Mouse (Mus musculus) heart, embryonic 13.5 days (tissue): ENCODE data around the gene Phyhd1. TPM values are rescaled to one million over a fixed set of nuclear protein-coding genes. Genes with fewer than 3 reads are reported as not detected.

Experiments
- ATAC-seq: fragments of 200-750 bp; cut with Nextera tagmentation; 2 replicates; pipeline ENCODE4 v1.8.0; 2017; ENCODE audit warnings: moderate TSS enrichment; ENCODE audit not compliant: insufficient number of reproducible peaks, low FRiP score, low TSS enrichment; ENCODE audit errors: extremely low read depth
- H3K27ac ChIP-seq: fragments of 300-500 bp; sonication (generic); replicated peaks from 2 replicates; pipeline ENCODE4 v1.5.1; 2015; ENCODE audit warnings: moderate library complexity, mild to moderate bottlenecking, inconsistent platforms
- H3K27me3 ChIP-seq: fragments of 300-500 bp; sonication (generic); replicated peaks from 2 replicates; pipeline ENCODE4 v1.6.1; 2015; ENCODE audit warnings: mild to moderate bottlenecking, inconsistent platforms
- H3K36me3 ChIP-seq: fragments of 300-500 bp; sonication (generic); 2 replicates; pipeline ENCODE4 v1.6.1; 2015; ENCODE audit warnings: mild to moderate bottlenecking, inconsistent platforms
- H3K4me1 ChIP-seq: fragments of 300-500 bp; sonication (generic); 2 replicates; pipeline ENCODE4 v1.6.1; 2015; ENCODE audit warnings: inconsistent platforms
- H3K4me2 ChIP-seq: fragments of 300-500 bp; sonication (generic); 2 replicates; pipeline ENCODE4 v1.6.1; 2015; ENCODE audit warnings: inconsistent platforms, mild to moderate bottlenecking, moderate library complexity
- H3K4me3 ChIP-seq: fragments of 300-500 bp; sonication (generic); 2 replicates; pipeline ENCODE4 v1.5.1; 2015; ENCODE audit warnings: moderate library complexity, mild to moderate bottlenecking, inconsistent platforms
- H3K9ac ChIP-seq: fragments of 300-500 bp; sonication (generic); 2 replicates; pipeline ENCODE4 v1.6.1; 2015; ENCODE audit warnings: inconsistent platforms, mild to moderate bottlenecking, moderate library complexity
- H3K9me3 ChIP-seq: fragments of 300-500 bp; sonication (generic); 2 replicates; pipeline ENCODE4 v1.6.1; 2016; ENCODE audit warnings: inconsistent platforms
- WGBS: fragments of 180-500 bp; shearing (Covaris S2); methylation state at CpG from one replicate; pipeline ENCODE4 v1.1.7; 2015; ENCODE audit warnings: mixed read lengths; 5-methylcytosine and 5-hydroxymethylcytosine counted together
- polyA plus RNA-seq: library from polyadenylated mRNA; unstranded; fragments of >200 nt; fragmentation: Nextera tagmentation; extraction: Ambion mirVana; gene quantifications from 2 replicates; pipeline ENCODE4 v1.2.1, GENCODE M21; 2015

The Phyhd1 gene
- polyA plus RNA-seq, 1 experiment from 2014 or later: 7.0 TPM

DNA sequence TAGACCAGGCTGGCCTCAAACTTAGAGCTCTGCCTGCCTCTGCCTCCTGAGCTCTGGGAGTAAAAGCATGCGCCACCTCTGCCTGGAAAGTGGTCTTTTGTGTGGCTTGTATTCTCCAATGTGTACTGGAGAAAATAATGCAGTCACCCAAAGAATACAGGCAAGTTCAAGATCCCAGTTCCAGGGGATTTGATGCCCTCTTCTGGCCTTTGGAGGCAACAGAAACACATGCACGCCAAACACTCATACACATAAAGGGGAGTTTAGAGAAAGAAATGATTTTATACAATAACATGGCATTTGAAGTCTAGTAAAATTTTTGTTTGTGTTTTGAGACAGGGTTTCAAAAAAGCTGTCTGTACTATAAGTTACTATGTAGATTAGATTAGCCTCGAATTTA lies 33.5 kb downstream of the Phyhd1 start:
- Histone ChIP-seq H3K9ac (no peak overlapping the region), H3K4me3 (no peak overlapping the region), H3K27me3 (no peaks in the 10 kb centered on the region), H3K27ac (no peak overlapping the region), H3K4me1 (peaks cover 5% of the 10 kb centered on the region), H3K36me3 (peaks cover 76% of the 10 kb centered on the region), H3K4me2 (no peak overlapping the region), H3K9me3 (no peaks in the 10 kb centered on the region)
- WGBS: 74% methylated on average over 3 of the region's 3 CpGs
- no peak for ATAC-seq

DNA sequence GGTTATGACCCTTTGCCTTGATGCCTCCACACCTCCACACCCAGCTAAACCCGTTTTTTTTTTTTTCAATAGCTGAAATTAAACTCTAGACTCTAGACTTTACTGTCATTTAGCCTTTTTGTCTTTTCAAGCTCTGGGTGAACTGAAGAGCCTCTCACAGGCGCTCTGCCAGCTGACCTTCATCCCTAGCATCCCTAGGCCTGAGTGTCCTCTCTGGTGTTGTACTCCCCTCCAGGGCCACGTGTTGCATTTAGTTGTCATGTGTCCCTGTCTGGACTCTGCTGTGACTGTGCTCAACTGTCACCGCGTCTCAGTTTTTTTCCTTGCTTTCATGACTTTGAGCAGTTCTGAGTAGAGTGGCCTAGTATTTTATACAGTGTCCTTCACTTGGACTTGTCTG lies 34.0 kb downstream of the Phyhd1 start:
- Histone ChIP-seq H3K9ac (no peak overlapping the region), H3K4me2 (no peak overlapping the region), H3K27ac (no peak overlapping the region), H3K4me3 (no peak overlapping the region), H3K27me3 (no peaks in the 10 kb centered on the region), H3K36me3 (peaks cover 80% of the 10 kb centered on the region), H3K9me3 (no peaks in the 10 kb centered on the region), H3K4me1 (peaks cover 1% of the 10 kb centered on the region)
- WGBS: 87% methylated on average over 5 of the region's 5 CpGs
- ATAC-seq: no peak

DNA sequence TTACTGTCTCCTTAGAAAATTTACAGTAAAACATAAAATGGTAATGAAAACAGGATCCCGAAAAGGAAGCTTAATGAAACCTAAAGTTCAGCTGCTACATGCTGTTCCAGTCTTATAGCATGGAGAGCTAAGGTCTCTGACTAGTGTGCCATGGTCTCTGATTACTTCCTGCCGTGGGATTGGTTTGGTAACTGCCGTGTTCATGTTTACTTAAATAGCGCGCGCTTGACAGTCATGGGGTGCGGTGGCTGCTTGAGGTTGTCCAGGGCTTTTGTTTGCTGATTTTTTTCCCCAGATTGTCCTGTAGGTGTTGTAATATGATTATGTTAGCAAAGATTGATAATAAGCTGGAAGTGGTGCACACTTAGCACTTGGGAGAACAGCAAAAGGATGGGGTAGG lies 40.1 kb downstream of the Phyhd1 start:
- Histone ChIP-seq H3K27me3 (no peaks in the 10 kb centered on the region), H3K27ac (no peak overlapping the region), H3K9ac (no peak overlapping the region), H3K36me3 (peaks cover 100% of the 10 kb centered on the region), H3K4me2 (no peak overlapping the region), H3K4me1 (no peaks in the 10 kb centered on the region), H3K9me3 (no peaks in the 10 kb centered on the region), H3K4me3 (no peak overlapping the region)
- no peak for ATAC-seq
- WGBS: 94% methylated on average over 7 of the region's 7 CpGs

DNA sequence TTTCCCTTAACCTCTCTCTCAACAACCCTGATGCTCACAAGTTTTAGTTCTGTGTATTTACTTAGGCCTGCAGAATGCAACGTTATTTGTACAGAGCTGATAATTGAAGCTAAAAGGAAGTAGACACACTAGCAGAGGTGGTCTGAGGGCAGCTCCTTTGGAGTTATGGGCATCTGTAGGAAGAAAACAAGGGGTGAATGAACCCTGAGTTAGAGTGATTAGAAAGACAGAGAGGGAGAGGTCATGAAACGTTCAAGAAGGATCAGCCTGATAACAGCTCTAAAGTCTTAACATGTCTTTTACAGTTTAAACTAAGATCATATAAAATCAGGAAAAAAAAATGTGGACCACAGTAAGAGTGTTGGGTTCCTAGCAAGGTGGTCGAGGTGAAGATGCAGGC lies 43.3 kb downstream of the Phyhd1 start:
- Histone ChIP-seq H3K4me3 (no peak overlapping the region), H3K9ac (no peak overlapping the region), H3K4me1 (no peaks in the 10 kb centered on the region), H3K27ac (no peak overlapping the region), H3K27me3 (no peaks in the 10 kb centered on the region), H3K4me2 (no peak overlapping the region), H3K36me3 (peaks cover 99% of the 10 kb centered on the region), H3K9me3 (no peaks in the 10 kb centered on the region)
- no peak for ATAC-seq
- 77% methylated on average over 3 of the region's 3 CpGs for WGBS

DNA sequence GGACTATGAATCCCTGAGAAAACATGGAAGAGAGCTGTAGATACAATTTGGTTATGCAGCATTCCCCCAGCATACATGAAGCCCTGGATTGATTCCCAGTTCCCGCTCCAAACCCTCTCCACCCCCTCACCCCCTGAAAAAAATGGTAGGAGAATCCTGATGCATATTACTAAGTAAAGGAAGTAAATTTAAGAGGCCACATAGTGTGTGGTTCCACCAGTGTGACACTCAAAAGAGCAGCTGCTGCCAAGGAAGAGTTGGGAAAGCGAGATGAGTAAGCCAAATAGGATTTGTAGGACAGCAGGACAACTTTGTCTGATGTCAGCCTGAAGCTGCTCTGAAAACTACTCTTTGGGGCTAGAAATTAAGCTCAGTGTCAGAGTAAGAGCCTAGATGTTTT lies 45.5 kb downstream of the Phyhd1 start:
- Histone ChIP-seq H3K9me3 (no peaks in the 10 kb centered on the region), H3K4me3 (no peak overlapping the region)
- 98% methylated on average over 2 of the region's 2 CpGs for WGBS

DNA sequence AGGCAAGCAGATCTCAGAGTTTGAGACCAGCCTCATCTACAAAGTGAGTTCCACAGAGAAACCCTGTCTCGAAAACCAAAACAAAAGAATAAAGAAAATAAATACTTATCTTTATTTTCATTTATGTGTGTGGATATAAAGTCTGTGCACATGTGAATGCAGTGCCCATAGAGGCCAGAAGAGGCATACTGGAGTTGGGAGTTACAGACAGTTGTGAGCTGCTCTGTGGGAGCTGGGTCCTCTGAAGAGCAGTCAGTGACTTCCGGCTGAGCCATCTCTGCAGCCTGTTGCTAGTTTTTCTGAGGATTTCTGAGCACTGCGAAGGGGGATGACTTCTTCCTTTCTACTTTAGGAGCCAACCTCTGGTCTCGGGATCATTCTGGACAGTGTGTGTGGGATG lies 50.1 kb downstream of the Phyhd1 start:
- ATAC-seq: no peak
- peaks cover 98% of the 10 kb centered on the region for H3K36me3 ChIP-seq
- H3K4me1 ChIP-seq: no peaks in the 10 kb centered on the region
- H3K9ac ChIP-seq: no peak overlapping the region
- H3K27ac ChIP-seq: no peak overlapping the region
- H3K4me2 ChIP-seq: no peak overlapping the region
- H3K9me3 ChIP-seq: no peaks in the 10 kb centered on the region
- H3K27me3 ChIP-seq: no peaks in the 10 kb centered on the region
- H3K4me3 ChIP-seq: no peak overlapping the region
- 94% methylated on average over 4 of the region's 4 CpGs for WGBS

More for the DNA sequence above, 45.5 kb downstream of the Phyhd1 start:
- Histone ChIP-seq H3K27me3 (no peaks in the 10 kb centered on the region), H3K36me3 (peaks cover 99% of the 10 kb centered on the region), H3K9ac (no peak overlapping the region), H3K27ac (no peak overlapping the region), H3K4me1 (no peaks in the 10 kb centered on the region), H3K4me2 (no peak overlapping the region)
- ATAC-seq: no peak

DNA sequence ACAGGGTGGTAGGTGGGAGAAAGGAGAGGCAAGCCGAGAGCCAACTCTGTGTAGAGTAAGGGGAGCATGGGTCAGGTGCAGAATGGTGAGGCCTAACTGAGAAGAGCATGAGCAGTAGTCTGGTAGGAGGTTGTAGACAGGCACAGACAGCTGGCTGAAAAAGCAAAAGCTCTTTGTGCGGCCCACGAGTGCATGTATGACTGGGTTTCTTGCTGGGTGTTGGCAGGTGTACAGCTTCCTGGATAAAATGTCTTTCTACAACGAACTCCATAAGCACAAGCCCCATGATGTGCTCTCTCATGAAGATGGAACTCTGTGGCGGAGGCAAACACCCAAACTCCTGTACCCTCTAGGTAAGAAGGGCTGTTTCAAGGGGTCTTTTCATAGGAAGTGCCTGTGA lies 51.0 kb downstream of the Phyhd1 start:
- Histone ChIP-seq H3K36me3 (peaks cover 99% of the 10 kb centered on the region), H3K9ac (no peak overlapping the region), H3K9me3 (no peaks in the 10 kb centered on the region), H3K4me1 (no peaks in the 10 kb centered on the region), H3K27me3 (no peaks in the 10 kb centered on the region), H3K4me2 (no peak overlapping the region), H3K27ac (no peak overlapping the region), H3K4me3 (no peak overlapping the region)
- WGBS: 91% methylated on average over 5 of the region's 5 CpGs
- ATAC-seq: no peak

DNA sequence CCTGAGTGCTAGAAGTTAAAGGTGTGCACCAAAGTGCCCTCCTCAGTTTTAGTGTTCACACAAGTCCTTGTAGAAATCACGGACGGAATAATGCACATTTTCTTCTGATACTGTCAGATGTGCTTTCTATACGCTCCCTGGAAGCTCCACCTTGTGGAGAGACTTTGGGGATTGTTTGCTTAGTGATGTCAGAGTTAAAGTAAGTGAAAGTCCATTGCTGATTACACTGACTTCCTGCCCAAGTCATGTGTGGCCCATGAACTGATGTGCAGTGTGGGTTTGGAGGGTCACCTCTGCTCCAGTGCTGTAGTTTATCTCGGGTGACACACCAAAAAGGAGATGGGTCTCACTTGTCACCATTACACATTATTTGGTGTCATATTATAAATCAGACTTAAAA lies 53.3 kb downstream of the Phyhd1 start:
- 80% methylated on average over 4 of the region's 4 CpGs for WGBS

DNA sequence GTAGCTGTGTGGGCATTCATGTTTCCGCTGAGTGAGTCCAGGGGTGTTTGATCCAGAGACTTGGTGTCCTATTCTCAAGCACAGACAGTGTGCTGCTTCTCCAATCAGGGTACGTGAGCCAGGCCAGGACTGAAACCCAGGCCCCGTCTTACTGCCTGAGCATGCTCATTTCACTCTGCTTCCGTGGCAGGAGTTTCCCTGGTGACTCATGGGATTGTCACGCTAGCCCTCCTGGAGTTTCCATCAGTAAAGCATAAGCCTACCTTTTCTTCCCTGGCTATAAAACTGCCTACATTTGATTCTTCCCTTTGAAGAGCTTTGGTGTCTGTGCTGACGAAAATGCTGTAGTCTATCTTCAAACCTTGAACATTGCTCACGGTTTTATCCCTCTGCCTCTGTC lies 57.1 kb downstream of the Phyhd1 start:
- Histone ChIP-seq H3K4me2 (no peak overlapping the region), H3K9me3 (no peaks in the 10 kb centered on the region), H3K4me3 (no peak overlapping the region), H3K27ac (no peak overlapping the region), H3K27me3 (no peaks in the 10 kb centered on the region), H3K9ac (no peak overlapping the region), H3K4me1 (no peaks in the 10 kb centered on the region), H3K36me3 (peaks cover 99% of the 10 kb centered on the region)
- WGBS: 86% methylated on average over 7 of the region's 7 CpGs
- ATAC-seq: no peak

More for the DNA sequence above, 53.3 kb downstream of the Phyhd1 start:
- Histone ChIP-seq H3K9me3 (no peaks in the 10 kb centered on the region), H3K27ac (no peak overlapping the region), H3K27me3 (no peaks in the 10 kb centered on the region), H3K9ac (no peak overlapping the region), H3K36me3 (peaks cover 99% of the 10 kb centered on the region), H3K4me1 (no peaks in the 10 kb centered on the region), H3K4me3 (no peak overlapping the region), H3K4me2 (no peak overlapping the region)
- ATAC-seq: no peak

DNA sequence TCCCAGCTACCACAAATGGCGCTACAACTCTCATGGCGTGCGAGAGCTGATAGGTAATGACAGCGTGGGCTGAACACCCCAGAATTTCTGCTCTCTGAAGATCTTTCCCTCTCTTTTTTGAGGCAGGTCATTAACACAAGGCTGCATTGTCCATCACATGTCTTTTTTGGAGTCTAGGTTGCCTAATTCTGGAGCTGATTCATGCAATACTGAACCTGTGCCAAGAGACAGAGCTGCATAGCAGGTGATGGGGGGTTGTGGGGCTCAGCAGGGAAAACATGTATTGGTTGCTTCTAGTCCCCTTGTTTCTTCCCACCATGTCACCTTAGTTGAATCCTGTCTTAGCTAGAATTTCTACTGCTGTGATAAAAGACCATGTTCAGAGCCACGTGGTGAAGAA lies 59.3 kb downstream of the Phyhd1 start:
- no peak for ATAC-seq
- Histone ChIP-seq H3K4me3 (no peak overlapping the region), H3K9ac (no peak overlapping the region), H3K27me3 (no peaks in the 10 kb centered on the region), H3K4me2 (no peak overlapping the region), H3K9me3 (no peaks in the 10 kb centered on the region), H3K4me1 (no peaks in the 10 kb centered on the region), H3K27ac (no peak overlapping the region), H3K36me3 (peaks cover 98% of the 10 kb centered on the region)
- 87% methylated on average over 5 of the region's 5 CpGs for WGBS

DNA sequence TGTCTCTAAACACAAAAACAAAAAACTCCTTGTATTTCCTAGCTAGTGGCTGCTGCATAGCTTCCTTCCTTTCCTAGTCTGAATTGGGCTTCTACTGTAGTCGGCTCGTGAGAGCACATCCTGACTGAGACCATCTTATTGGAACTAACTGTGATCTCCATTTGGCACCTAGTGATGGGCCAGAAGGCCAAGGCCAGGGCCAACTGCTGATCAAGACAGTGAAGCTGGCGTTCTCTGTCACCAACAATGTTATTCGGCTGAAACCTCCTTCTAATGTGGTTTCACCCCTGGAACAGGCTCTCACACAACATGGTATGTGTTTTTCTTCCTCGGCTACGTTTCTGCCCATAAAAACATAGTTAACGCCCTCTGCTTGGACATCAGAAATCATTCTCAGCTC lies 61.3 kb downstream of the Phyhd1 start:
- no peaks in the 10 kb centered on the region for H3K27me3 ChIP-seq
- H3K4me3 ChIP-seq: no peak overlapping the region
- ATAC-seq: no peak
- no peaks in the 10 kb centered on the region for H3K4me1 ChIP-seq
- no peak overlapping the region for H3K4me2 ChIP-seq
- no peaks in the 10 kb centered on the region for H3K9me3 ChIP-seq
- peaks cover 98% of the 10 kb centered on the region for H3K36me3 ChIP-seq
- no peak overlapping the region for H3K9ac ChIP-seq
- WGBS: 84% methylated on average over 7 of the region's 7 CpGs
- no peak overlapping the region for H3K27ac ChIP-seq

DNA sequence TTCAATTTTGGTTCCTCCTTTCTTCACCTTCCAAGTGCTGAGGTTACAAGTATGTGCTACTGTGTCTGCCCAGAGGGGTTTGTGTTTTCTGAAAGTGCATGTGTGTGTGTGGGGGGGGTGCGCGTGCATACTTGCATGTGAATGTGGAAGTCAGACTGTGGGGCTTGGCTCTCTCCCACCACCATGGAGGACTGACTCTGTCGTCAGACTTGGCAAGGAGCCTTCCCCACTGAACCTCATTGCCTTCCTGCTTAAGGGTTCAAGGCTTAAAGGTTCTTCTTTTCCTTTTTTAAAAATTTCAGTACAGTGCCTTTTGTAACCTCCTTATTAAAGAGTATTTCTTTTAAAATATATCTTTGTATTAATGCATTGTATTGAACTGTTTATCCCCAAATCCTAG lies 62.8 kb downstream of the Phyhd1 start:
- Histone ChIP-seq H3K4me3 (no peak overlapping the region), H3K36me3 (peaks cover 98% of the 10 kb centered on the region), H3K27ac (no peak overlapping the region), H3K27me3 (no peaks in the 10 kb centered on the region), H3K4me1 (no peaks in the 10 kb centered on the region), H3K4me2 (no peak overlapping the region), H3K9me3 (no peaks in the 10 kb centered on the region), H3K9ac (no peak overlapping the region)
- no peak for ATAC-seq
- 90% methylated on average over 3 of the region's 3 CpGs for WGBS
